Mouse (Mus musculus) cerebellum, adult 9-10 months (tissue): Measurements from ENCODE around the gene Gimap1.

ENCODE experiments used
- DNase-seq: peaks from one replicate; pipeline ENCODE4 v3.0.0; 2022

The Gimap1 gene

DNA sequence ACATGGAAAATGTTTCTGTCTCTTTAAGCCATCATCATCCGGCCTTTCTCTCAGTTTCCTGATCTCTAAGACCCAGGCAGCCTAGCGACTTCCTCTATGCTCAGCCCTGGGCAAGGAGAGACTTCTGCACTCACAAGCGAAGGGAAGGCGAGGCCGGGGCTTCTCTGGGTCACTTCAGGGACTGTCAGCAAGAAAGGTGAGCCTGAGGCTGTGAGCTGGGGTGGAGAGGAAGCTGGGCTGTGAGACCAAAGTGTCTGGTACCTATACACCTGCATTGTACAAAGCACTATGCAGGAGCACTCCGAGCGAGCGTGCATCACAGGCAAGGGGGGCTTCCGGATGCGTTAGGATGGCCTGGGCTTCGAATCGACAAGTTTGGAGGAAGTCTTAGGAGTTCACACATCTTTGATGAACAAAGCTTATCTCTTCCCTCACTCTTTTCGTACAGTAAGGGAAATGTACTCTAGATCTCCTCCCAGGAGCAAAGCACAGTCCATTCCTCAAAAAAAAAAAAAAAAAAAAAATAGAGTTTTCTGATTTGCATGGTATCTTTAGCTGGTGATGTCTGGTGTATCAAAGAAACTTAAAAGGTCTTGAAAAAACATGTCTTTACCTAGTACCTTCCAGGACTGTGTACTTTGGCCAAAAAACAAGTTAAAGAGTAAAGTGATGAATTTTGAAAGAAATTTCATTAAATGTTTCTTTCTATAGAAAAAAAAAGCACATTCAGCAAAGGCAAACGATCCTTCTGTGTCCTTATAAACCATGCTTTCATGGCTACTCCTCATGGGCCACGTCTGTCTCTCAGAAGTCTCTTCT is at the start of gene Gimap1:
Gene Gimap1, plus strand, starts transcription at position 94 of the 819 bp plus-strand sequence.
- no peak for DNase-seq

DNA sequence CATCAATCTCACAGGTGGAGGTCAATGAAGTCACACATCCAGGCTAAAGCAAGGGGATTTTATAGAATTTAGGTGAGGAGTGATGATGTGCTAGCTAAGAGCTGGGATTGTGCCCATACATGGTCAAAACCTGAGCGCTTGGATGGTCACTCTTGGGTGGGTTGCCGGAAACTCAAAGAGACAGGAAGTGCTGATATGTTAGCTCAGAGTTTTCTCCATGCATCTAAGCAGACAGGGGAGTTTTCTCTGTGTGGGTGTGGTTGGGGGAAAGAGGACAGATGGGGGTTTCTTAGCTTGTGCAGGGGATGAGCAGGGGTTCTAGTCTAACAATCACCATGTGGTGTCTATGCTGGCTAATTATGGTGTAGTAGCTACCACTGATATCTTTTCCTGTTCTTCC is 49.5 kb upstream of the Gimap1 start:
- DNase-seq: no peak

GRCm38 (mm10) chr6:48692962-48693361 is 45.9 kb upstream of the Gimap1 start:
- no peak for DNase-seq

DNA sequence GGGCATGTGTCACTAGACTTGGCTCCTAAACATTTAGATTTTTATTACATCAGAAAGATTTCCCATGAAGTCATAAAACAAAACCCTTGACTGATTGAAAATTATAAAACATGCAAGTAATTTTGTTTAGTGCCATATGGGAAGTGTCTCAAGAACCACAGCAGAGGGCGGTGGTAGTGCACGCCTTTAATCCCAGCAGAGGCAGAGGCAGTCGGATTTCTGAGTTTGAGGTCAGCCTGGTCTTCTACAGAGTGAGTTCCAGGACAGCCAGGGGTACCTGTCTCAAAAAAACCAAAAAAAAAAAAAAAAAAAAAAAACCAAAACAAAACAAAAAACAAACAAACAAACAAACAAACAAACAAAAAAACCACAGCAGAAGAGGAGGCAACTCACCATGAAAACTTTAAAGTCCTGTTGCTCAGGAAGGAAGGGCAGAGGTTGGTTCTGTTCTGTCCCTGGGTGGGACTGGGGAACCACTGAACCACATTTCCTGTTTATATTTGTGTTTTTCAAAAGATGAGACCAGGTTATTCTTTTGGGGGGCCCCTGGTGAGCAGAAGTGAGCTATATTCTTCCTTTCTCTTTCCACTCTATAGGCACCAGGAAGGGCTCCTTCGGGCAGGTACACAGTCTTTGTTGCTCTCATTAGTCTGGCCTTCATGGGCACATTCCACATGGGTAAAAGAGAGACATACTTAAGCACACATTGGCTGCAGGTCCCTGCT is 41.9 kb upstream of the Gimap1 start:
- no peak for DNase-seq

DNA sequence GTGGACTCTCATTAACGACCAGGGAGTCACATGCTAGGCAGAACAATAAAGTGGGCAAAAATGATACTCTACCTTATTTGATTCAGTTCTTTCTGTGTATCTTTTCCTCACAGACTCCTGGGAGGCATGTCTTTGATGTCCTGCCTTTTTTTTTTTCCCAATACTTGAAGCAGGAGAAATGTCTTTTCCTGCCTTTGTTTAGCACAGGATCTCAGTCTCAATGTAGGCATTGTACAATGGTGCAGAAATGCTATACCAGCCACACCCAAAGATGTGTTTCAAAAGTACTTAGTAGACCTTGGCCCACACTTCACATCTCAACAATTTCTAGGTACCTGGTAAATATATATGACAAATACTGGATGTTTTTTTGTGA is 41.3 kb upstream of the Gimap1 start:
- no peak for DNase-seq

DNA sequence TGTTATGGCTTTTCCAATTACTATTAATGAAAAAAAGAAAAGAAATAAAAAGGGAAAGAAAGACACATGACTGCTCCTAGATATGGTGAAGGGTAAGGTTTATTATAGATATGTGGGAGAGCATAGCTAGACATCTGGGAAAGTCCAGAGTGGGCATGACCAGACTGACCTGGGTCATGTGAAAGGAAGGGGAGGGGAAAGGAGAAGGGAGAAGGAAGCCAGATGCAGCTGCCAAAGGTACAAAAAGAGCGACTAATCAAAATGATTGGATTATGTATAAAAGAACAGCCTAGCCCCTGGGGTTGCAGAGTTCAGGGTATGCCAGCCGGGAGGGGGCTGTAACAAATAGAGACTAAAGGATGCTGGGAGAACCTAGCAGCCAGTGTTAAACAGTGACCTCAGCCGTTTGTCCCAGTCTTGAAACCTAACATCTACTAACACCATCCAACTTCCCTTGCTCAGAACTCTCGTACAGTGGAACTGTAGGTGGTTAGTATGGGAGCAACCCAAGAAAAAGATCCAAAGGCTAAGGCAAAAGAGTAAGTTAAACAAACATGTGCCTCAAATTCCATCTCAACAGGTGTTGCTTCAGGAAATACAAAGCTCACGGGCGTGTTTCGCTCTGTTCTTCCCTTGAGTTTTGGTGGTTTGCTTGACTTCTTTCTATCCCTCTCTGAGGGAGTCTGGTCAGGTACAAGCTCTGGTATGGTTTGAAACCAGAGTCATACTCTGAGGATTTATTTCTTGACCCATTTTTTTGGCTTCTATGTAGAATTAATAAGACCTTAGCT is 40.6 kb upstream of the Gimap1 start:
- no peak for DNase-seq

- DNase-seq: no peak
These were observed 40.0 kb upstream of the Gimap1 start for GRCm38 (mm10) chr6:48698888-48699287.

GRCm38 (mm10) chr6:48700251-48701075 is 38.4 kb upstream of the Gimap1 start:
- DNase-seq: no peak

DNA sequence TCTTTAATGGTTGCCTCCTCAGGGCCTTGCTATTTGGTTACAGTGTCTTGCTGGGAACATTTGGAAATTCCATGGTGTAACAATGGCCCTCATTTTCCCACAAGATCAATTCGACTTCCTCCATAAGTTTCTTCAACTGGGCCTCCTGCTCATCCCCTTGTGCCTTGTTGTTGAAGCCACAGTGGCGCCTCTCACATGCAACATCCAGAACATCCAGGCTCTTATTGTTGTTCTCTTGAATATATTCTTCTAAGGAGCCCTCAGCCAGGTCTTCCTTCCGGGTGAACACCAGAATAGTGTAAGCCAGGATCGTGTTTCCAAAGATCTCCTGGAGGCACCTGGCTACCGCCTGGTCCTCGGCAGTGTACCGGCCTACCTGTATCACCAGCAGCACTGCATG is 36.7 kb upstream of the Gimap1 start:
- DNase-seq: no peak

GRCm38 (mm10) chr6:48702601-48703000 is 36.3 kb upstream of the Gimap1 start:
- no peak for DNase-seq

- no peak for DNase-seq
These were observed 34.7 kb upstream of the Gimap1 start for GRCm38 (mm10) chr6:48704146-48704545.

DNA sequence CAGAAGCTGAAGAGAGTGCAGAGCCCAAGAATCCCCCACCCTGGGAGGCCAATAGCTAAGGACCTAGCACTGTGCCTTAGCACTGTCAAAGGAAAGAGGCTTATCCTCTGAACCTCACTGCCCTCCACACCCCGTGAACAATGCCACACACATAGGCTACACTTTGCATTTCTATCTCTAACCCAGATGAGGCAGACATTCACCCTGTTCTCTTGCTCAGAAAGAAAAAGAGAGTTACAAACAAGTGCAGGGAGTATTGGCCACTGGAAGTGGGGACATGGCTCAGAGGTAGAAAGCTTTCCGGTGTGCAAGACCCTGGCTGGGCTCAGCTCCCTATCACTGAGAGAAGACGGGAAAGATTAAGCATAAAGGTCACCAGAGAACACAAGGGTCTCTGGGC is 32.7 kb upstream of the Gimap1 start:
- DNase-seq: no peak

GRCm38 (mm10) chr6:48718455-48718854 is 20.4 kb upstream of the Gimap1 start, which contains the start of the genes Gm28053 and Gimap7:
Gene Gm28053, plus strand, starts transcription at chr6:48718607.
Gene Gimap7, plus strand, starts transcription at chr6:48718621.
- DNase-seq: no peak

GRCm38 (mm10) chr6:48720326-48720725 is 18.5 kb upstream of the Gimap1 start:
- no peak for DNase-seq

DNA sequence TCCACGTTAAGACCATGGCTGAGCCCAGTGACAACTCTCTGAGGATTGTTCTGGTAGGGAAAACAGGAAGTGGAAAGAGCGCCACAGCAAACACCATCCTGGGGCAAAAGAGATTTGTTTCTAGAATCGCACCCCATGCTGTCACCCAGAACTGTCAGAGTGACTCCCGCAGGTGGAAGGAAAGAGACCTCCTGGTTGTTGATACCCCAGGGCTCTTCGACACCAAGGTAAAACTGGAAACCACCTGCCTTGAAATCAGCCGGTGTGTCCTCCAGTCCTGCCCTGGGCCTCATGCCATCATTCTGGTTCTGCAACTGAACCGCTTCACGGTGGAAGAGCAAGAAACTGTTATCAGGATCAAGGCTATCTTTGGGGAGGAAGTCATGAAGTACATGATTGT is 15.4 kb upstream of the Gimap1 start:
- no peak for DNase-seq

GRCm38 (mm10) chr6:48725476-48725875 is 13.4 kb upstream of the Gimap1 start:
- no peak for DNase-seq

- no peak for DNase-seq
These were observed 11.1 kb upstream of the Gimap1 start for GRCm38 (mm10) chr6:48727761-48728160.

- no peak for DNase-seq
These were observed 6.0 kb upstream of the Gimap1 start for GRCm38 (mm10) chr6:48732864-48733304.

GRCm38 (mm10) chr6:48733660-48734059 is 5.2 kb upstream of the Gimap1 start:
- DNase-seq: no peak

- no peak for DNase-seq
These were observed 1.8 kb upstream of the Gimap1 start for GRCm38 (mm10) chr6:48737053-48737452.

- no peak for DNase-seq
These were observed 1.2 kb upstream of the Gimap1 start for GRCm38 (mm10) chr6:48737688-48738087.

- no peak for DNase-seq
These were observed 864 bp downstream of the Gimap1 start for GRCm38 (mm10) chr6:48739780-48740055.
